Mouse (Mus musculus): Measurements from ENCODE around the gene Cacna2d3.

Gene Cacna2d3

DNA sequence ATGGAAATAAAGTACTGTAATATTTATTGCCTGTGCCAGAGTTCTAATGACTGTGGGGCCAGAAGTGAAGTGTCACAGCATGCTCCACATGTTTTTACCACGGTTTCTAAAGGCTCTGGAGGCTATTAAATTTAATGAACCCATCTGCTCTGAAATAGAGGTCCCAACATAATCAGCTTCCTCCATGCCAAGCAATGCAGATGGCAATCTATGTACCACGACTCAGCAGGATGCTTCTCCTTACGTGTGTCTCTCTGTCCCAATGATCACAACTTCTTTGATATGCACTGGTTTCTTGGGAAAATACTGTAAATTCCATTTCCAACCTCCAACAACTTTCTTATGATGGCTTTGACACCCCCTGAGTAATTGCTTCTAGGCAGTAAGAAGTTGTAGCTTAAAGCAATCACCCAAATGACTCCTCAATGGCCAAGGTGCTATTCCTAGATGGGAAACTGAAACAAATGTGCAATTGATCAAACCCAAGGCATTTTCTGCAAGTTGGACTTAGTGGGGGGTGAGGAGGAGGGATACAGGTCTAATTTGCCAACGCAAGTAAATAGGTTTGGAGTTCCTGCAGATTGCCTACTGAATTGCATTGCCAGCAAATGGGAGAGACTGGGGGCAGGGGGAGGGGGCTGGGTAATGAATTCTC lies 557.5 kb downstream of the Cacna2d3 start:
- DNase-seq (ENCODE audit: low spot score in 2 of 2) = no peak

DNA sequence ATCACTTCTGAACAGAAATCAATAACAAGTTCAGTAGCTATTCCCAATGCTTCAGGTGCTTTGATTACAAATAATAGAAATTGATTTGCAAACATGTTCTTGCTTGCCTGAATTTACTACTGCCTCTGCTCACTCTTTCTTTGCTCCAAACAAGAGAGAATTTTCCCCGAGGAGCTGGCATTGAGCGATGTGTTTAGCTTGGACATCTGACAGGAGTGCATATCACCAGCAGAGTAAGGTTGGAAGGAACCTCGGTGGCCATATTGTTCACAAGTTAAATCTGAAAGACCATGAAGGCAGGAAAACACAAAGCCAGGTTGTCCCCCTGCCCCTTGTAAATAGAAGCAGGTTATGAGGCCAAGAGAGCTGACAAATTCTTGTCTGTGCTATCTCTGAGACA lies 561.9 kb downstream of the Cacna2d3 start:
- DNase-seq (ENCODE audit: low spot score in 2 of 2) = no peak

DNA sequence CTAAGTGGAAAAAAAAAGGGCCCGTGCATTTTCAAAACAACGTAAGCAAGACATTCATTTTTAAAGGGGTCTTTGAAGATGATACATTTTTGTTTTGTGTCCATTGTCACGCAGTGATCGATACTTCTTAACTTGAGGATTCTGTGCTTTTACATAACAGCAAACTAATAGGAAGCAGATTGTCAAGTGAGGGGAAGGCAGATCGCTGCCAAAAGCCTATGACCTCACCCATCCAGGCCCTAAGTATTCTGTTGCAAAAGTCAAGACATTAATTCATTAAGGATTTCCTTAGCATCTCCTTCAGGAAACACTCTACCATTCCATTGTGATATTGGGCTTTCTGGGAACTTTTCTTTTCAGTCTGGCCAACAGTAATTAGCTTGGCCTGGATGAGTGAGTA lies 564.6 kb downstream of the Cacna2d3 start:
- no peak for DNase-seq (ENCODE audit: low spot score in 2 of 2)

DNA sequence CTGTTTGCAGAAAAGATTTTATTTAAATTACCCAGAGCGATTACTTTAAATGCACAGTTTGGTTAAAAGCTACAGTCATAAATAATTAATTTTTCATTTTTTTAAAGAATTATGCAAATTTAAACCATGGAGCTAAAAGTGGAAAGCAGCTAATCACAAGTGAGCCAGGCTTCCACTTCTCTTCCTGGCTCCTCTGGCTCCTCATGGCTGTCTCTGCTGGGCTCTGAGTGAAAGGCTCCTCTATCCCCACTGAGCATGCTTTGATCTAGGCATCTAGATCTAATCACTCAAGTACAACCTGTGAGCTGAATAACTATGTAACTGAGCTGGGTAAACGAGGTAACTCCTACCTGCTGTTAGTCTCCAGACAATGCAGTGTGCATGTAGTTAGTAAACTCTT lies 577.5 kb downstream of the Cacna2d3 start:
- no peak for DNase-seq (ENCODE audit: low spot score in 2 of 2)

DNA sequence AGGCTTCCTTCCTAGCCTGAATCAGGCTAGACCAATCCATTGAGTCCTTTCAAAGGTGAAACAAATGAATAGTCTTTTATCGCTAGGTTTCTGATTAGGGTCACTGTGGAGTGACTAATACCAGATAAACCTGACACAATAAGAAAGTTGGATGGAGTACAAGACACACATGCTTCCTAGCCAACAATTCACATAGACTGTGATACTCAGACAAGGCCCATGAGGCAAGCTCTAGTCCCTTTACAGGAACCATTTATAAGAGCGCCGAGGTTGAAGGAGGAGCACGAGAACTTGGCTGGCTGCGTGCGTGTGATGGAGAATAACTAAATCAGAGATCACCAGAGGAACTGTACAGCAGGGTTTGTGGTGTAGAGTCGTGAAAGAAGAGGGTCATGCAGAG lies 584.0 kb downstream of the Cacna2d3 start:
- DNase-seq (ENCODE audit: low spot score in 2 of 2) = no peak

DNA sequence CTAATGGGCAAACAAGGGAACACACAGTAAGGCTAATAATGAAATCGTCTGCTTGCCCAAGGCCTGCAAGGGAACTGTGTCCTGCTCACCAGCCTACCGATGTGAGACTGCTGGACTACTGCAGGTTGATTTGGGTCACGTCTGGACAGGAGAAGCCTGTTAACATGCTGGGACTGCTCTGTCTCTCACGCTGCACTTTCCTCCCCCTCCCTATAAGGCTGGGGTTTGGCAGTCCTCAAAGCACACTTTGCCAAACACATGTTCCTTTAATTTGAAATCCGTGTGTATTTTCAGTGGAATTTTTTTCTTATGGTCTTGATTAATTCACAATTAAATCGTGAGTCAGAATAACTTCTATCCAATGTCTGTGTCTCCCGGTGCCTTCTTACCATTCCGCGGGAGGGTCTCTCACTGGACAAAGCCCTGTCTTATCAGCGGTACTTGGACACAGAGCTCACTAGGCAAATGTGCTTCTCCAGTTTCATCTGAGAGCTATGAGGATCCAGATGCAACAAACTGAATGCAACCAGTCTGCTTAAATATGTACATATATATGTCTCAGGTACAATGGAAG lies 584.6 kb downstream of the Cacna2d3 start:
- no peak for DNase-seq (ENCODE audit: low spot score in 2 of 2)

DNA sequence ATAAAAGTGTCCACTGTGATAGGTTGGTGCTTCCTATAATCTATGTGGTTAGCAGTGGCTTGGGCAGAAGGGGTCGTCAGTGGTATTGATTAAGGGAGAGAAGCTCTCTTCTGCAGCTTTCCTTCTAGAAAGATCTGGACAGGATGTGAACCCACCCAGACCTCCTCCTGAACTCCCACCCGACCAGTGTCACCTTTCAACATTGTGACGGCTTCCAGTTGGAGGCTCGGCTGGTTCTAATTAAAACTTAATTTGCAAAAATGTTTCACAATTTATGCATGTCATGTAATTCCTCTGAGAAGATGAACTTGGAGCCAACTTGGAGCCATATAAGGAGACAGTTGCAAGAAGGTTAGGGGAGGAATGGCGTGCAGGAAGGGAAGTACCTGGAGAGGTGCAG lies 586.8 kb downstream of the Cacna2d3 start:
- DNase-seq (ENCODE audit: low spot score in 2 of 2) = no peak

DNA sequence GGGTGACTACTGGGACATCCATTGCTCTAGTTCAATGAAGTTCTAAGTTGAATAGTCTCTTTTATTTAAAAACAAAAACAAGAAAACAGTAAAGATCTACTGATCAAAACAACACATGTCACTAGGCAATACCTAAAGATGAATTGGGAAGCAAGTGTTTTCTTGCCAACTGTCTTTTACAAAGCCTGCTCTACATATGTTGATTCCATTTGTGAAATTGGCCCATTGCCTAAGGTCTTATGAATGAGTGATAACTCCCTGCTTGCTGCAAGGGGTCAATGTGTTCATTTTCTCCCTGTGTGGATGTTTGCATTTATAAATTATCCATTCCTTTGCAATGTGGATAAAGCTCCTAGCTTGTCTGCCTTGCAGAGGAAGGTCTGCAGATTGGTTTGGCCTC lies 591.2 kb downstream of the Cacna2d3 start:
- no peak for DNase-seq (ENCODE audit: low spot score in 2 of 2)

DNA sequence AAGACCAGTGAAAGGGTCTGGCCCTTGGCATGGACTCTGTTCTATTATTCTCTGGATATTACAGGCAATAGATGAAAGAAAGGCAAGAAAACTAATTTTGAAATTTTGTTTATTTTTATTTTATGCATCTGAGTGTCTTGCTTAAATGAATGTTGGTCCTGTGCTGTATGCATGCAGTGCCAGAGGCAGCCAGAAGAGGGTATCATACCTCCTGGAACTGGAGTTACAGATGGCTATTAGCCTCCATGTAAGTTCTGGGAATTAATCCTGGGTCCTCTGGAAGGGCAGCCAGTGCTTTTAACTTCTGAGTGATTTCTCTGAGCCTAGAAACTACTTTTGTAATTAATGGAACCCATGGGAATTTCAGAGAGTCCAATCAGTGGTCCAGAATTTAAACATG lies 597.8 kb downstream of the Cacna2d3 start:
- no peak for DNase-seq (ENCODE audit: low spot score in 2 of 2)

DNA sequence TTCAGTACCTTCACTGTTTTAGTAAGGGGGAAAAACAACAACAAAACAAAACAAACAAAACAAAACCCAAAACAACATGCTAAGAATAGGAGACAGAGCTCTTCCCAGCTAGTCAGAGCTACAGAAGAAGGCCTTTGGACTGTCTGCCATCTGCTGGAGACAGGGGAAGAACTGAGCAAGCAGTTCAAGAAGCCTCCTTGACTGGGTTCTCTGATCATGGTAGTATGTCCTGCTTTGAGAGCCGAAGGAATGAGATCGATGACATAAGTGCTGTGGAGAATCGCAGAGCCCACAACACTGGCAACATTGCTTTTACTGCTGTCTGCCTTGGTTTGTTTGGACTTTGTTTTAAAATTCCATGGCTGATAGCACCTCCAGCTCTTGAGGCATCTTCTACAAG lies 598.9 kb downstream of the Cacna2d3 start:
- DNase-seq (ENCODE audit: low spot score in 2 of 2) = no peak

DNA sequence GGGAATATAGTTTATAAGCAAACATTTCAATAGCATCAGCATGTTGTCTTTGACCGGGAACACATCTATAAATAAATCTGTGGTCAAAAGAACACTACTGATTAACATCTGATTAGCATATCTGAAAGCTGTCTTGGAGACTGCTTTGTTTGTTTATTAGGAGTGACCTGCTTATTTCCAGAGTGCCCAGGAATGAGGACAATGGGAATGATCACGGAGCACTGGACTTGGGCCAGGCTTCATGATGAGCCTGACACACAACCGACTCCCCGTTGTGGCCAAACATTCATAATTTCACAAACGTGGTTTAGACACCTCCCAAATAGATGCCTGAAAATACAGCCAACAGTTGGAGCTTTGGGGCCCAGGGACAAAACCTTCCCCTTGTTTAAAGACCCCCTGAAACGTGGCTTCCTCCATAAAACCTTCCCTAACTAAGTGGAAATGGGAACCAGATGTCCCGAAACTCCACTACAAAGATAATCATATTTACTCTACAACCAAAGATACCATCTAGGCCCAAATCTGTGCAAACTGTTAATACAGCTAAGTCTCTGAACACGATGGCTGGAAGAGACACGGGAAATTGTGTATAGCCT lies 607.7 kb downstream of the Cacna2d3 start:
- DNase-seq (ENCODE audit: low spot score in 2 of 2) = no peak

DNA sequence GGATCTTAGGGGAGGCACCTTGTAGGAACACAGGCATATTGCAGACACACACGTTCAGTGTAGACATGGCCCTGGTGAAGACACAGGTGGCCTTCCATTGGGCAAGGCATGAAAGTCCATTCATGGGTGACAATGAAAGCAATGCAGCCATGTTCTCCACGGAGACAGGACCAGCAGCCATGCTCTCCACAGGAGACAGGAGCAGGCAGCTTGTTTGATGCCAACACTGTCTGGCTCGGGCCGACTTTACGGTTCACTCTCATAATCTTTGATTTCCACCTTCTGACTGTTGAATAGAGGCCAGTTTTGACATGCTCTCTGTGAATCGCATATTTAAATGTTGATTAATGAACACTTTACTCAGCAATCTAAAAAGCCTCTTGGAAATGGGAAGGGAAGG lies 610.0 kb downstream of the Cacna2d3 start:
- no peak for DNase-seq (ENCODE audit: low spot score in 2 of 2)

DNA sequence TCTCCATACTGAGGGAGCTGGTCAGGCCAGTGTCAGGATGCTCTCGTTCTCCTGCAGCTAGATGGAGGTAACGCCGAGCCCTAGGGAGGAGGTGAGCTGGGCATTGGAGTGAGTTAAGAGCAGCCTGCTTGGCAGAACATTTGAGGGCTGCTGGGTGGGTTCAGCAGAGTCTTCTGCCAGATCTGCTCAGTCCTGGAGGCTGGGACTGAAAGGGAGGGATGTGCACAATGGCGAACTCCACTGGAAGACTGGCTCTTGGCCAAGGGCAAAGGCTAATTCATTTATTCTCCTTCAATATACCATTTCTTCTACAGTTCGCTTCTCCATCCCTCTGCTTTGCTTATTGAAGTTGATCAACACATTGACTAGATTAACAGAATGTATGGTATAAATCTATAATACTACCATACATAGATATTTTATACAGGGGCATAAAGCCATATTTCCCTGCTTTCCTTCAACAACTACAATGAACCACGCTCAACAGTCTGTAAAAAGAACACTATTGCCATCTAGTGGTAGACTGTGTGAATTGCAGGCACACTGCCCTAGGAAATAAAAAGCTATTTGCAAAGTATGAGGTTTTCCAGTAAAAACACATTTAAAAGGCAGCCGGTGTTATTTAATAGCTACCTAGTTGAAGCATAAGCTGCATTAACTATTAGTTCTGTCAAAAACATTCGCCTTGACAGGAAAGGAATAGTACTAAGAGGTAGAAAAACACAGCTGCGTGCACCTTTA lies 611.1 kb downstream of the Cacna2d3 start:
- DNase-seq (ENCODE audit: low spot score in 2 of 2) = no peak

DNA sequence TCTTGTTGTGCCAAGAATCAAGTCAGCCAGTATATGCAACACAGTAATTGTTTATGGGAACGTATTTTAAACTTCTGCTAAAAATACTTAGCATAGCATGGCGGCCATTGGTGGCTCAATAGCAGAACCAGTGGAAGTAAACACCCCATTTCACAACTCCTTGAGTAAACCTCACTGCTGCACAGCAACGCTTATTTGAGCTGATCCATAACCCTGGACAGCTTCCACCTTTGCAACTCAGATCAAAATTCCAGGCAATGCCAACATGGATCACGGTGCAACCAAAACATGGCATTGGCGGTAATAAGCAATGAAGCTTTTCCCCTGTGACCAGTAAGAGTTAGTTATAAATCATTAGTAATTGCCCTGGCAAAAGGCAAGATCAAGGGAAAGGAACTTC lies 614.2 kb downstream of the Cacna2d3 start:
- DNase-seq (ENCODE audit: low spot score in 2 of 2) = no peak

DNA sequence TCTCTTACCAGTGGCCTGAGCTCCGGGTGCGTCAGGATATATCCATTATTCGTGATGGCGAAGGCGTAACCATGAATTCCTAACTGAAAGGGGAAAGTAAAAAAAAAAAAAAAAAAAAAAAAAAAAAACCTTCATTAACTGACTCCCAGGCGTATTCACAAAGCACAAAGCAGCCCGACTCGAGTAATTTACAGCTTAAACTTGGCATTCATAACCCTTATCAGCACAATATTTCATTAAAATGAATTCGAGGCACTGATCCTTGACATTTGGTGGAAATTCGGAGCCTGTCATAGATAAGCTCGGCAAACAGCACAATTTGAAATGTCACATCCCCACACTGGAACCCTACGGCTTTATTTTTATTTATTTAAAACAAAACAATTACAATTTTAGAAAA lies 623.9 kb downstream of the Cacna2d3 start:
- DNase-seq (ENCODE audit: low spot score in 2 of 2) = no peak

DNA sequence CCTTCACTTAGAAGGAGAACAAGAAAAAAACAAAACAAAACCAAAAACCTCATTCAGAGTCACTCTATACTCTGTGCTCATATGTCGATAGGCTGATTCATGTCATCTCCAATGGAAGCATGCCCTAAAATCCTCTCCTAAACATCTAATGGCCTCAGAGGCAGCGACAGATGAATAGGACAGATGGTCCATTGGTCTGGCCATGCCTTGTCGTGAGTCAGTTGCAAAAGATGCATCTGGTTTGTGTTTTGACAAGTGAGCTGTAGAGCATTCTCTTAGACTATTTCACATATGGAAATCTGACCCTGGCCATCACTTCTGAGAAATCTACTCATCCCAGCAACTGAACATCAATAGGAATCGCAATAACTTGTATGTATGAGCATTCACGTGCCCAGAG lies 626.2 kb downstream of the Cacna2d3 start:
- no peak for DNase-seq (ENCODE audit: low spot score in 2 of 2)

DNA sequence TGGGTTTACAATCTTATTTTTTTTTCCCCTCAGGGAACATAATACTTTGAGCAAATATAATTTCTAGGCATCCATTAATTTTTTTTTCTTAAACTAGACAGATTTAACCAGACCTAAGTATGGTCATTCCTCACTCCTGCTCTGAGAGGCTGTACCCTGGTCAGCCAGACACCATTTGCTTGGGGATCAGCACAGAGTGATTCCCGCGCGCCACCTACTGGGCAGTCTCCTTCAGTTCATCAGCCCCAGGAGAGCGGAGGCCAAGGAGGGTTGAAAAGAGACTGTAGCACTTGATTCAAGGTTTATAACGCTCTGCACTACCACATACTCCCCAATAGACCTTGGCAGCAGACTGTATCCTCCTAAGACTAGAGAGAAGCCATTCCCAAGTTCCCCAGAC lies 631.6 kb downstream of the Cacna2d3 start:
- DNase-seq (ENCODE audit: low spot score in 2 of 2) = peak; percentile 12 to 74

DNA sequence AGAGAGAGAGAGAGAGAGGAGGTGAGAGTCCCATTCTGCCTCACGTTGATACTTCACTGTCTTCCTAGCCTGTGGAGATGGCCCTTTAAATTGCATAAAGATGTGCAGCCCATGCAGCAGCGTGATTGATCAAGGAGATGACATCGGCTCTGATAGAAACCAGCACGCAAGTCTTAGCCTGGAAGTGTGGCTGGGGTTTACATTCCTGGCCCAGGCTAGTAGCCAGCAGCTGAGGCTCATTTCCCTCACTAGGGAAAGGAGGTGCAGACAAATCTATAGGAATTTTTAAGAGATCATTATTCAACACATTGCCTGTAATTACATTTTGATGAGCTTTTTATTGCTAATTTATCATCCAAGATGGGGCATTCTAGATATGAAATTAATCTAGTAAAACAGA lies 635.1 kb downstream of the Cacna2d3 start:
- no peak for DNase-seq (ENCODE audit: low spot score in 2 of 2)

DNA sequence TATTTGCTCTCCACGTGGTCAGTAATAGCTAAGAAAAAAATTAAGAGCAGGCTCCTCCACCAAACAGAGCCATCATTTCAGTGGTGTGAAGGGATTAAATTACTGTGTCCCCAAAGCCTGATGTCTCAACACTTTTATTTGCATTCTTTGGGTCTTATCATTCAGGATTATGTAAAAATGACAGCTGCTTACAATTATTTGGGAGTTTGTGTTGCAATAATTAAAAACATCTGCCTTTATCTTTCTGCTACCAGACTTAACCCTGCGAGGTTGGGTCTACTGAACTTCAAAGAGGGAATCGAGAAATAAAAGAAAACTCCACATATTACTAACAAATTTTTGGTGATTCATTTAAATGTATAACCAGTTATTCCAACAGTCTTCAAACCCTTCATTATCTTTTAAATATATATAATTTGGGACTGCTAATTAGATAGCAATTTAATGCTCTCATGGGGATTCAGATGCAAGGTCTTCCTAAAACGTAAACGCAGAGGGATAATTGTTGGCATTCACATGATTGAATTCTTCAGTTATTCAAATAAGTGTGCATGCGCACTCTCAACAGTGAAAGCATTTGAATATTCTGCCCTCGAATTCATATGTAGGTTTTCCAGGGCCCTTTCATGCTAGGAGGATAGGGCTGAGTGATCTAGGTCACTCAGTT lies 636.0 kb downstream of the Cacna2d3 start:
- DNase-seq (ENCODE audit: low spot score in 2 of 2) = no peak

DNA sequence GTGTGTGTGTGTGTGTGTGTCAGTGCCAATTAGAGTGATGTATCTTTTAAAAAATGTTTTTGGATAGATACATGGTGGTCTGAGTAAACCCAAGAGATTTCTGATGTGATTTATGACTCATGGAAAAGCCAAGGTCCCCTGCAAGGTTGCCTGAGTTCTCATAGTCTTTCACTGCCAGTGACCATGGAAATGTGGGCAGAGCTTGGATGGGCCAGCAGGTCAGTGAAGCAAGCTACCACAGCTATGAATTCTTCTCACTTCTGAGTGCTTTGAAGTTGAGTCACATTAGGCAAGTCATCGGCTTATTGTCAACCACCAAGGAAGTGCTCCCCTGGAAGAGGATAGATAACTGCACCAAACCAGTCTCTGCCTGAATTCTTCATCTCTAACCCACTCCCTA lies 639.5 kb downstream of the Cacna2d3 start:
- DNase-seq (ENCODE audit: low spot score in 2 of 2) = no peak

DNA sequence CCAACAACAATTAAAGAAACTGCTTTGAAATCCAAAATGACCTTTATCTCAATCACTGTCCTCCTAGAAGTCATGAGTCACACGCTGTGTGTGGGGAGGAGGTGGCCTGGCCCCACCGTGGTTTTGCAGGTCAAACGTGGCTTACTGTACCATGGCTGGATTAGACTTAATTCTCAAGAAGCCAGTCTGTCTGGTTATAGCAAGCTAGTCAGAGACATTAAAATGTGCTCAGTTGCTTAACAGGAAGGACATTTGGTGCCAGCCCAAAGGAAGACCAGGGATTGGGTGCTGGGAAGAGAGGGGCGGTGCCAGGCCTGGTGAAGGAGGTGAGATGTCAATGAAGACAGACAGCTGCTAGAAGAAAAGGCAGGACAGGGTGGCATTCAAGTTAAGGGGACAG lies 641.0 kb downstream of the Cacna2d3 start:
- DNase-seq (ENCODE audit: low spot score in 2 of 2) = no peak

DNA sequence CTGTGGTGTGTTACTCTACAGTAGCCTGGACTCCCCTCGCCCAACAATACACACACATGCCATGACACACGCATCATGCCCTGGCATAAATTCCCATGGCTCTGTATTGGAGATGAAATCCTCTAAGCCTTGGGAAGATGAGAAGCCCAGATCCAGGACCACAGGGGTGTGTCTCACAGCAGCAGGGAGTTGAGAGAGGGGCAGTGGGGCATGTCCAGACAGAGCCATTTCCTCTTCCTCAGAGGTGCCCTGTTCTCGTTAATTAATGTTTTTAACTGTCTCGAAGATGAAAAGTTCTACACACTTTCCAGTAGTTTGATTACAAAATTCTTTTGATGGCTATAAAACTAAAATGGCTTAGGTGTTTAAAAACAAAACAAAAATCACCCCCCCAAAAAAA lies 641.4 kb downstream of the Cacna2d3 start:
- DNase-seq (ENCODE audit: low spot score in 2 of 2) = no peak

Data from frontal cortex, postnatal 10 days (tissue).